Mouse (Mus musculus): Measurements from ENCODE around the gene Tbc1d19.

The Tbc1d19 gene

DNA sequence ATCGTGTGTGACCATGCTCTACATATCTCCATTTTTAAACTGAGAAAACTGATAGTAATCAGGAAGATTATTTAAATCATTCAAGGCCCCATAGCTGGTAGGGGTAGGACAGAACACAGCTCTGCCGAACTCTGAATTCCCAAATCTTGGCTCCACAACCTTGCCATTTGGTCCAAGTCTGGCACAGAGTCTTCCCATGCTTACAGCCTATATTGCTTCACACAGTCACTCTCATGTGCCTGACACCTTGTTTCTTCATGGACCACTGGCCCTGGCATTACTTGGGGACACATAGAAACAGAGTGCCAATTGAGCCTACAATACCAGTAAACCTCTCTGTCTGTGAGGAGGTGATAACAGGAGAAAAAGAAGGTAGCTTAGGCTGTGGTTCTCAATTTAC, 111.0 kb downstream of the Tbc1d19 start:
- no peak for DNase-seq

DNA sequence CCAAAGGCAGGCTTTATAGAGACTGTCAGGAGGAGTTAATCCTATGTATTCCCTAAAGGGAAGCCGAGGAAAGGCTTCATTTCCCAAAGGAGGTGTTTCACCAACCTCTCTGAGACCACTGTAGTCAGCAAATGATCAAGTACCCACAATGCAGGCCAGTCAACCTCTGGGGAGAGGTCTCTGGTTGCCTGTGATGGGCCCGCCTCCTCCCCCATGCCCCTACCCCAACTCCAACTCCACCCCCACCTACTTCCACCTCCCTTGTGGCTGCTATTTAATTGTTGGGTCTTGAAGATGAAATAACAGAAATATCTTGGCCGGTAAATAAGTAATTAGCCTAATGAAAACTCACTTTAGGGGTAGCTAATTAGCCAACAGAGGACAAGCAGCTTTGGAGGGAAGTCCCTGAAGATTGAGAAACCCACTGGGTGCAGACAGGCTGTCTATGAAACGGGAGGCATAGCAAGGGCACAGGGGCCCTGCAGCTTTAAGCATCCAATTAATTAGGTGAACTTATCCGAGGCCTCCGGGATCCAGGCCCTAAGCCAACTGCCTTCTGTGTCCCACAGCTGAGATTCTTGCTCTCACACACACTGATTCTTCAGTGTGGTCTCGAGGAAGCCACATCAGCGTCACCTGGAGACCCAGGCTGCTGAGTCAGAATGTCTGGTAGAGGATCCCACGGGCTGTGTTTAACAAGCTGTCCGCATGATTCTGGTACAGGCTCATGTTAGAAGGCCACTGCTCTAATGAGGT, 112.9 kb downstream of the Tbc1d19 start:
- DNase-seq: no peak

DNA sequence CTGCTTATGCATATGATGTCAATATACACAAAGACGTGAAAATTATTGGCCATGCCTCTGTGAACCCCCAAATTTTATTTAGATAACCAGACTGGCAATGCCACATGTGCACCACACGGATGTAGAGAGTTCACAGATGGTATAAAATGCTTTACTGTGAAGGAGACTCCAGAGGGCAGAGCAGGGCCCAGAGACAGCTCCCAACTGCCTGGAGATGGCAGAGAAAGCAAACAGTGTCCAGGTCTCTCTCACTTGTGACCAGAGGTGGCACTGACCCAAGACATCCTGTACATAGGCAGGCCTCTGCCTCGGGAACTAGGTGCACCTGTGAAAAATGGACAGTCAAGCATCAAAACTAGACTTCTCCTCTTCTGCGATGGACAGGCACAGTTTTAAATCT, 114.6 kb downstream of the Tbc1d19 start:
- no peak for DNase-seq

DNA sequence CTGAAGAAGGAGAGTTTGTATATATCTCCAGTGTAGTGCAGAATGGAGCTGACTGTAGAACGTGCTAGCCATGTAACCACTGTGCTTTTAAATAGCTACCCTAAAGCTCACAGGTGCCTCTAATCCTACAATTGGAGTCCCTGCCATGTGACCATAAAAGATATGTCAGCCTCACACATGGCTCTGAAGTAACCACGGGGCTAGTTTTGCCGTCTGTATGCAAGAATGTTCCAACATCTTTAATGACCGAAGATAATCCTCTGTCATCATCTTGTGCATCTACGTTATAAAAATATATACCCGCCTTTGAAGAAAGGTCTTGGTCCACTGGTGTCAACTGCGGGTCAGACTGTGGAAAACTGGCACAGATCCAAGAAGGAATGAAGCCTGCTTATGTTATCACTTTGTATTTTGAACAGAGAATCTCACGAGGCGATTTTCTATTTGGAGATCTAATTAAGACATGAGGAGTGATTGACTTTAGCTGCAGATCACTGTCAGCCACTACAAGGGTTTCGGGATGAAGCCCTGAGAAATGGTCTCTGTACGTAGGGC, 117.0 kb downstream of the Tbc1d19 start:
- DNase-seq: no peak

DNA sequence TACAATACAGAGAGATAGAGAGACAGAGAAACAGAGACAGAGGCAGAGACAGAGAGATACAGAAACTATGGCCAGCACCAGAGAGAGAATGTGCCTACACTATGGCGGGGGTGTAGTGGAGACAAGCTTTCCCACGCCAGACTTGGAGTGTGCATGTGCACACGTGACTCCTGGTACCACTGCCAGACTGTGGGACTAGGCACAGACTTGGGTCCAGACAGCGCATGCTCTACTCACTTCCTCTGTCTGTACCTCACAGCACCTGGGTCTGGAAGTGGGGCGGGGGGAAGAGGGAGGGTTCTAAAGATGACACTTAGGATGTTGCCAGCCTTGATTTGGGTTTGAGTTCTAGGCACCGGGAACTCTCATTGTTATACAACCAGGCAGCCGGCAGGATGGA, 118.5 kb downstream of the Tbc1d19 start:
- DNase-seq: no peak

DNA sequence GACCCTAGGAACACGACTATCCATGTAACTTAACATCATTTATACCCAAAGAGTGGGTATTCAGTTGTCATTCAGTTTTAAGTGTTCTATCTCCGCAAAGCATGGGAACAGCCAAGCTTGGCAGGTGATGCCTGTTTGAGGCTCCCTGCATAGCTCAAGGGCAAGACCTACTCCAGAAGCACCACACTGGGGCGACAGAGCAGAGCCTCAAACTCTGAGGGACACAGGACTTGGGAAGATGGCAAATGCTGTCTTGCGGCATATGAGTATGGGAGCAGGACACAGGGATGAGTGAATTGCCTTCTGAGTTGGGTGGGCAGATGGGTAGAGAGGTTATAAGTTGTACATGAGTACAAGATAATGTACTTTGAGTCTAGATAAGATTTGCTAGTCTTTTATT, 119.1 kb downstream of the Tbc1d19 start:
- DNase-seq: no peak

DNA sequence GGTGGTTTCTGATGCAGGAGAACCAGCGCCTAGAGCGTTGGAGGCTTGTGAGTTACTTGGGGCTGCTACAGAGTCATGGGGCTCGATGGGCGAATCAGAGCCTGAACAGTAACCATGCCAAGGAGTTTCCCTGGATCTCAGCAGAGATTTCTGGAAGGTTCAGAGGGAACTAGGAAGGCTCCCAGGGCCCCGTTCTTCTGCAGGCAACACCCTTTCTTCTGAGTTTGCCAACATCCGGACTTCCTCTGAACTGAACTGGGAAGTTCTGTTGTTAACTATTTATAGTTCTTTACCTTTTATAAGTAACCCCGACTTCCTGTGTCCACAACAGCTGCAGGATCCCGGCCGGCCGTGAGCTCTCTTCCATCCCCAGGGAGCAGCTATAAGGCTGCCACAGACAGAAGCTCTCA, 119.8 kb downstream of the Tbc1d19 start:
- DNase-seq: peak; percentile 65

DNA sequence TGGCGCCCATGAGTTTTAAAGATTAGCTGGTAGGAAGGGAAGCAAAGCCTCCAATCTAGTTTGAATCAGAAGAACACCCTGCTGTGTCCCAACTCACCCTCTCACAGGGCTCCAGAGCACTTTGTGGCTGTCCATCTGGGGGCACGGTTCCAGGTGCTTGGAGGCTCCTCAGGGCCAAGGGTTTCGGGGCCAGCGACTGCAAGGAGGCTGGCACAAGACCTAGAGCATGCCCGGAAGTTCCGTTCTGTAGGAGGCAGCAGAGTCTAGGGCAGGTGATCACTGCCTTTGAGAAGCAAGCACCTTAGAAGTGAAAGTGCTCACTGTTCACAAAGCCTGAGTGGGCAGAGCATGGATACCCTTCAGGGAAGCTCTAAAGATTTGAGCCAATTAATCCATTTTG, 120.4 kb downstream of the Tbc1d19 start:
- no peak for DNase-seq

DNA sequence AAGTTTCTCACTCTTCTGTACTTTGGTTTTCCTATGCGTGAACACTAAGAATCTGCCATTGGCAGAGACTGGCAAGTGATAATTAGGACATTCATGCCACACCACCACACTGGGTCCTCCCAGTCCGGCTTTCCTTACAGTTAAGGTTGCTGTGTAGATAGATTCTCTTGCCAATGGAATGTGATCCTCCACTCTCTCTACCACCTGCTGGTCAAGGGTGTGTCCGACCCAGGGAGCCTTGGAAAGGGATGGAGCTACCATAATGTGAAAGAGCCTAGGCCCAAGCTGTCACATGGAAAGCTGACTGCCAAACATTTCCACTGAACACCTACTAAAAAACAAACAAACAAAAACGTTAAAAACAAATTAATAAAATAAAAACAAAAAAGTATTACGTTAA, 121.6 kb downstream of the Tbc1d19 start:
- no peak for DNase-seq

DNA sequence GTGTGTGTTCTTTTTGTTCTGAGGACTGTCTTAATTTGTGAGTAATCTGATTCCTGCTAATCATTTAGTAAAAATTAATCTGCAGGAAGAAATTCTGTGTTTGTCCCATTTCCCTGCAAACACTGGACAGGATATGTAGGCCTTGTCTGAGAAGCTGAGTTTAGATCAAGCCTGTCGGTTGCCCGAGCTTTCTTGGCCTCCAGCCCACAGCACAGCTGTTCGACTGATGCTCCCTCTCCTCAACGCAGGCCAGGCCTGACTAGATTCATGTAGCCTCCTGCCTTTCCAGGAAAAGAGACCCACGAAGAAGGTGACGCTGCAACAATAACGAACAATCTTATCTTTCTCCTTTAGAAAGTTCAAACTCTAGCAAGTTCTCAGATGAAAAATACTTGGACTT, 124.2 kb downstream of the Tbc1d19 start:
- peak; percentile 90 for DNase-seq

DNA sequence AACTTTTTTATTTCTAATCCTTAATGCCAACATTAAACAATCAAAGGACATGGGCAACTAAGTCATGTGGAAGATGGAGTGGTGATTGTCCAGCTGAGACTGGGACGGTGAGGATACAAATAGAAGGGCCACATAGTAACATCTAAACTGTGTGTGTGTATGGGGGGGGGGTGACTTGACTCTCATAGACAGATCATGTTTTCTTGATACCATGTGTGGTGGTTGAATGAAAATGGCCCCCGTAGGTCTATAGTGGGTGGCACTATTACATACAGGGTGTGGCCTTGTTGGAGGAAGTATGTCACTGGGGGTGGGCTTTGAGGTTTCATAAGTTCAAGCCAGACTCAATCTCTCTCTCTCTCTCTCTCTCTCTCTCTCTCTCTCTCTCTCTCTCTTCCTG, 124.6 kb downstream of the Tbc1d19 start:
- DNase-seq: no peak

DNA sequence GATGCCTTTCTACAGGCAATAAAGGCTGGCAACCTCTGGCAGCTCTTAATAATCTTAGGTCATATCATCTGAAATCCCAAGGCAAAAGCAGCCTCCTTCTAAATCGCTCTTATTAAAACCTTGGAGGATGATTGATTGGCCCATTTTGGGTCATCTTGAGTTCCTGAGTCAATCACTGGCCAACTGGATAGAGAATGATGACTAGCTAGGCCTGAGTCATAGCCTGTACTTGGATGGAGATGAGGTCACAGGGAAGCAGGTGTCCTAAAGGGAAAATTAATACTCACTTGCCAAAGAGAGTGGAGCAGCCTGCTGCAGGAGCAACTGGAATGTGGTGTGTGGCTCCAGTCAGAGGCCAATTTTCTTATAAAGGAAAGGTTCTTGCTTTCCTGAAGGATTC, 125.4 kb downstream of the Tbc1d19 start:
- no peak for DNase-seq

DNA sequence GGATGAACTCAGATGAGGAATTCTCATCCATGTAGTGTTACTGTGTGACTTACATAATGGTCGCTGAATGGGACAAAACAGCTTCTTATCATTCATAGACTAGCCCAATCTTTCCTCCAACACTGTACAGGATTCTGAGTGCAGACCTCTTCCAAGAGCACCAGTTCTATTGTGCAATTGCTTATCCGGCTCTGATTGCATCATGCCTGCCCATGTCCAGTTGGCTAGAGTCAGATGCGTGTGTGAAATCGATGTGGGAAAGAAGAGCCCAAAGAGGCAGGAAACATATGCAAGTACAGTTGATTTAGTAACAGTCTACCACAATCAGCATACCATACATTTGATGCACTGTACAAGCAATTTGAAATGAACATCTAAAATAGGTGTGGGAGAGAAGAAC, 127.8 kb downstream of the Tbc1d19 start:
- DNase-seq: no peak

DNA sequence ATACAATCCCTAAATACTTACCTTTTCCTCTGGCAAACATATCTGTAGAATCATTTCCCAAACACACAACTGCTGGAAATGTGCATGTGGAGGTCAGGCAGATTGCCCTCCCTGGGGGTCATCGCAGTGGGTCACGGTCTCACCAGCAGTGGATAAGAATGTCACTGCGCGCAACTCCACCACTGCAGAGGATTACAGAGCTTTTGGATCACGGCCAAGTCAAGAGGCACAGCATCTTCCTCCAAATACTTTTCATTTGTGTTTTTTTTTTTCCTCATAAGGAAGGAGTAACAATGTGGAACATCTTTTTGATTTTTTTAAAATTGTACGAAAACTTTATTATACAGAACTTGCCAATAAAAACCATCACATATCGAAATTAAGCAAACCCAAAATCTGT, 129.6 kb downstream of the Tbc1d19 start:
- DNase-seq: no peak

DNA sequence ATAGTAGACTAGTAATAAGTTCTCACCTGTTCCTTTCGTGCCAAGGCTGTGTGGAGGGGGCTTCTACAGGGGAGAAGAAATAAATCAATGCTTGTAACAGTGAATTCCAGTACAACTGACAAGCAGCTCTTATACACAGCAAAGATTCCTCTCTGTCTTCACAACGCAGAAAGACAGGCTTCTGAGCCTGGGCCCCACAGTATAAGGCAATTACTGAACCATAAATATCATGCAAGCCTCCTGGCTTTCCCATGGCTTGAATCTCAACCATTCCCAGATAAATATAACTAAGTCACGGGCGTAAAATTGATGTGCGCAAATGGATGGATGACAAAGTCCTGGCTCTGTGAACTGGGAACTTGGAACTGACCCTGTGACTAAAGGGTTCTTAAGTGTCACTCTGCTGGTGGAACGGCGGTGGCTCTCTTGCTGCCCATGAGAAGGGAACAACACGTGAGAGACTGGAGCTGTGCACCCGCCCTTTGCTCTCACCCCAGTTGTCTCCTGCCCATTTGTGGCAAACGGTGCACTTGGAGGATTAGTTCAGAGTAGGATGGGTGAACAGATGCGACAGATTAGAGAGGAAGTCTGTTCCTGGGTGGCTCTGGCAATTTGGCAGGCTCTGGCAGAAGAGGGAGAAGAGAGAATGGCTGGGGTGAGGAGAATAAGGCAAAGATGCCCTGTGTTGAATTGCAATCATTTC, 132.1 kb downstream of the Tbc1d19 start:
- DNase-seq: no peak

DNA sequence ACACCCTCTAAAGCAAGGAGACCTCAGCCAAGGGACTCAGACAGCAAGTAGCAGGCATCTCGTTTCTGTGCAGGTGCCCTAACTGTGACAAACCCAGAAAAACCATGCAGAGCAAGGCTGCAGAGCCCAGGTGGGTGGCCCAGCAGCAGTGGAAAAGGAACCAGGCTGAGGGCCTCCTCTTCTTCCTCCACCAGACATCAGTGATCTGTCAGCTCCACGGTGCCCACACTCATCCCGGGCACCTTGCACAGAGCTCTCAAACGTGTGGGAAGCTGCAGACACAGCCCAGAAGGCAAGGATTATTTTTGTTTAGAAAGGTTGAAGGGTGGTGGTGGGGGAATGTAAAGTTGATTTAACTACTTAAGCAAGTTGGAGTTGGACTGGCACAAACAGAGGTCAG, 132.9 kb downstream of the Tbc1d19 start:
- DNase-seq: no peak

DNA sequence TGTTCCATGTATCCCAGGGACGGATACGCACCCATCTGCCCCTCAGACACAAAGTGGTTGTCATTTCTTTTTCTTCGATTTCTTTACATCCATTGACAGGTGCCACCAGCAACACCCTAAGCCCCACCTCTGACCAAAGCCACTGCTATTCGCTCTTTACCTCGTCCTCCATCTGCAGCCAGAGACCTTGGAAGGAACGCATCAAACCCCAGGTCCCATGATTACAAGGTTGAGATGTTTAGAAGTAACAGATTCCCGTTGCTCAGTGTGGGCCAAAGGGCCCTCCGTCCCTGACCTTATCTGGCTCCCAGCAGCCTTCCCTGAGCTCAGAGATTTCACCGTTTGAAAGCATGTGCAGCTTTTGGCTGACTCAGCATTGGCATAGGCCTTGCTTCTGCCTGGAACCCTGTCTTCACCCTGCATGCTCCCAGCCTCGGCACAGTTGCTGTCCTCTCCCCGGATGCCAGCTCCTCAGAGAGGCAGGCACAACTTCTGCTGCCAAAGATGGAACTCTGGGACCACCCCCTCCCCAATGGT, 134.0 kb downstream of the Tbc1d19 start:
- DNase-seq: no peak

DNA sequence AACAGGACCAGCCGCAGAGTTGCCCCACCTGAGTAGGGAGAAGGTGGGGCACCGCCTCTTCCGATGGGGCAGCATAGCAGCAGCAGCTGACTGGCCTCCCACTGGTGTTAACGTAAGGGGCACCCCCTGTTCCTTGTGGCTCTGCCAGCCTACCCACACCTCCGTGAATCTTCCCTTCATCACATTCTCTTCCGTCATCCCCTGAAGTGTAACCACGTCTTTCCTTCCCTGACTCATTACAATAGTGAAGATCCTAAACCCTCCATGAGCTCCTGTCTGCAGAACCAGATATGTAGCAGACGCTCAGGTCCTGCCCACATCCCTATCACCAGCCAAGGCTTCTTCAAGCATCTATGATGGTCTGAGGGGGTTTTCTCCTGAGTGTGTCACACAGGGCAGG, 137.3 kb downstream of the Tbc1d19 start:
- no peak for DNase-seq

DNA sequence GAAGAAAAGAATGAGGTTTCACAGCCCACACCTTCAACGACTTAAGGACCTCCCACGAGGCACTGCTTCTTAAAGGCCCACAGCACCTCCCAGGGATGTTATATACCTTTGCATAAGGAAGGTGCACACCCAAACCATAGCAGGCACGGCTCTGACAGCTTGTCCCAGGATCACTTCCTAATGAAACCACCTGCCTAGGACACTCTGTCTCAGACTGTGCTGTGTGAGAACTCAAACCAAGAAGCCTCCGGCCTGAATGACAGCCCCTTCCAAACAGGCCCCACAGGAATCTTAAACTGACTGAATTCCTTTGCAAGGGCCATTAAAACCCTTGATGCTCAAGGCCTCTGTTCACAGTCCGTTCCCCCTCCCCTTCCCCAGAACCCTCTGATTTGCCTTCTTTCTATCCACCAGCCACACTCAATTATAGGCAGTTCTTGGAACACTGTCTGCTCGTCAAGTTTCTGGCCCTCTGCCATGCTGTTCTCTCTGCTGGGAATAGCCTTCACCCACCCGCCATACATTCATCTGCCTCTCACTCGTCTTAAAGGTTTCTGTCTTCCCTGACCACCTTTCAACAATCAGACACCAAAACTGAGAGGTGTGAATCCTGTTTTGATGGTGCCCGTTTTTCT, 138.3 kb downstream of the Tbc1d19 start:
- DNase-seq: peak; percentile 62

DNA sequence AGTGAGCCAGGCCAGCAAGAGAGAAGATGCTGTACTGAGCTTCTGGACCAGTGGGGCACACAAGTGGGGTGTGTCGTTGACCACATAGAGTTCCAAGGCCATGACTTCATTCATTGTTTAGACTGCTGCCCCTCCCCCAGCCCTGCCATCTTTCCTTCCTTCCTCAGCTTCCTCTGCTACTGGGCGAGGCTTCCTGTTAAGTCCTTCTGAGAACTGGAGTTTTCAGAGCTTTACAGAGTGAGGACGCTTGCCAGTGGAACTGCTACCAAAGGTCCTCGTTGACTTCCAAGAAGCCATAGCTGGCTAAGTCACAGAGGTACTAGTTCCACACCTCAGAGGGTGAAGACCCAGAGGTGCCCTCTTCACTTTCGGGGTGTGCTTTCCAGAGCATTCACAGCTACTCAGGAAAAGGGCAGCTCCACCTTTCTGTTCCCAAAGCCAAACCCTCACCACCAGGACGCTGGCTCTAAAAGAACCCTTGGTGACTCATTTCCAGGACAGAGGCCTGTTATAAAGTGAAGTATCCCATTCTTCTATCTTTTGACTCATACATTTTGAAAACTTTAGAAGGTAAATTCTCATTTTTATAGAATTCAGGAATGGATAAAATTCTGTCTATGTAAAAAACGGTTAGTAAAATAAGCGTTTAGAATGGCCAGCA, 139.3 kb downstream of the Tbc1d19 start:
- DNase-seq: peak; percentile 82

DNA sequence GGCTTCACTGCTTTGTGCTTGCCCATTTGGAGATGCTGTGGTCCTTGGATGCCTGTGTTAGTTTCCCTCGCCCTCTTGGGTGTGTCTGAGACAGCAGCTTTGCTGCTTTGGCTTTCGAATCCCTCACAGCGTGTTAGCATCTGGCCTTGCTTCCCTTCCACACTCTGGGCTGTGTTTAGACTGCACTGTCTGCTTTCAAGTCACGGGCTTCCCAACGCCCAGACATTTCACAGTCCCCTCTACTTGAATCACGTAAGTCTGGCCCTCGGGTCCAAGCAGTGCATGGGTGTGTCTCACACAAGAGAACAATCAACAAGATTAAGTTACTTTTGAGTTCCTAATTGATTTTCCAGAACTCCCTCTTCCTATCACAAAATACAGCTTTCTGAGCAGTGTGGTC, 140.8 kb downstream of the Tbc1d19 start:
- no peak for DNase-seq

DNA sequence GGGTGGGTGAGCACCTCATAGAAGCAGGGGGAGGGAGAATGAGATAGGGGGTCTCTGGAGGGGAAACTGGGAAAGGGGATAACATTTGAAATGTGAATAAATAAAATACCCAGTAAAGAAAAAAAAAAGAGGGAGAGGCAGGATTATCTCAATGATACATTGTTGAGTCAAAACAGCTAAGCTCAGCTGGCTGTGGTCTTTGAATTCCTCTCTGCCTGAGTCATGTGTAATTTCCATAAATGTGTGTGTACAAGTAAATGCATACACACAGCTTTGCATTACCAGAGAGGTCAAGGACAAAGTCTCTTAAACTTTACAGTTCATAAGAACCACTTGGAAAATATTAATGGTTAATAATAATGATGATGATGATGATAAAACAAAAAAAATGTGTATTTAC, 143.8 kb downstream of the Tbc1d19 start:
- DNase-seq: no peak
